Mouse (Mus musculus) CH12.LX (cell line): ENCODE data around the gene 4930572O03Rik. TPM values are rescaled to one million over a fixed set of nuclear protein-coding genes. Genes with fewer than 3 reads are reported as not detected.
"Not testable (repeated sequence)": the region's sequence is repeated elsewhere in the genome, so short reads cannot be mapped to it uniquely, and the experiment has no call there.

ENCODE experiments used
- DNase-seq: peaks from one replicate; pipeline ENCODE4 v3.0.0-alpha.2; 2013; ENCODE audit errors: extremely low read depth
- H3K27ac ChIP-seq: 2 replicates; pipeline ENCODE4 v1.5.1; 2012; ENCODE audit warnings: low read depth, mild to moderate bottlenecking, control low read depth, moderate library complexity; ENCODE audit not compliant: insufficient read depth
- H3K27me3 ChIP-seq: replicated peaks from 2 replicates; pipeline ENCODE3; 2012; ENCODE audit warnings: inconsistent platforms
- H3K36me3 ChIP-seq, 2 experiments: replicated peaks in 1 of 2; 2 replicates each; pipeline versions ENCODE3 to v1.6.1; 2012; ENCODE audit warnings: inconsistent platforms in 1 of 2, low read length in 1 of 2, mild to moderate bottlenecking in 1 of 2, mixed read lengths in 1 of 2, moderate library complexity in 1 of 2; ENCODE audit not compliant: control insufficient read depth in 1 of 2, insufficient read depth in 1 of 2
- H3K4me1 ChIP-seq, 2 experiments: 2 replicates each; pipeline ENCODE4 v1.6.1; 2012; ENCODE audit warnings: inconsistent platforms in 1 of 2, moderate library complexity in 1 of 2; ENCODE audit not compliant: insufficient read depth in 2 of 2, control insufficient read depth in 1 of 2
- H3K4me2 ChIP-seq: 2 replicates; pipeline ENCODE4 v1.6.1; 2012; ENCODE audit warnings: low read depth, mild to moderate bottlenecking, control low read depth; ENCODE audit not compliant: poor library complexity, insufficient read depth, severe bottlenecking
- H3K4me3 ChIP-seq, 3 experiments: fragments of 150-350 bp in 1 of 3; sonication (generic) in 1 of 3; replicated peaks in 1 of 3; 2 replicates each; pipeline versions ENCODE3 to v1.5.1; 2011 to 2012; ENCODE audit warnings: low read depth in 2 of 3, low read length in 2 of 3, mild to moderate bottlenecking in 2 of 3, moderate library complexity in 2 of 3, control low read depth in 1 of 3, improper control_type of control experiment in 1 of 3, inconsistent platforms in 1 of 3, mixed read lengths in 1 of 3; ENCODE audit not compliant: poor library complexity in 1 of 3
- H3K79me2 ChIP-seq: replicated peaks from 2 replicates; pipeline ENCODE4 v1.6.1; 2012; ENCODE audit warnings: mild to moderate bottlenecking, moderate library complexity; ENCODE audit not compliant: control insufficient read depth, poor library complexity, insufficient read depth, severe bottlenecking; ENCODE audit errors: extremely low read depth
- H3K9ac ChIP-seq: 2 replicates; pipeline ENCODE4 v1.6.1; 2012; ENCODE audit warnings: low read depth, mild to moderate bottlenecking, control low read depth, moderate library complexity; ENCODE audit not compliant: insufficient read depth
- H3K9me3 ChIP-seq: replicated peaks from 2 replicates; pipeline ENCODE3; 2012; ENCODE audit warnings: low read length, inconsistent platforms, mixed read lengths
- CTCF ChIP-seq, 2 experiments: IDR thresholded peaks in 1 of 2; conservative IDR thresholded peaks in 1 of 2; 2 replicates each; pipeline ENCODE4 v1.5.1; 2011 to 2012; ENCODE audit warnings: low read depth in 2 of 2, low read length in 2 of 2, improper control_type of control experiment in 1 of 2, inconsistent platforms in 1 of 2, mild to moderate bottlenecking in 1 of 2, moderate library complexity in 1 of 2
- RAD21 ChIP-seq: IDR thresholded peaks from 2 replicates; pipeline ENCODE4 v1.6.1; 2011; ENCODE audit warnings: low read depth, mild to moderate bottlenecking, low read length, improper control_type of control experiment, moderate library complexity
- ZNF384 ChIP-seq: IDR thresholded peaks from 2 replicates; pipeline ENCODE4 v1.6.1; 2012; ENCODE audit warnings: low read depth, low read length, improper control_type of control experiment, inconsistent platforms
- dilution Hi-C: fragments of 300-500 bp; cut with MboI; formaldehyde crosslinking; loops from 2 replicates; pipeline ENCODE4 v1.14.3; 2020; ENCODE audit warnings: low sequenced_read_pairs; ENCODE audit not compliant: extremely low pct_unique_long_range_greater_than_20kb, extremely low pct_ligation_motif_present
- in situ Hi-C: fragments of 300-500 bp; cut with MboI; formaldehyde crosslinking; loops from 3 replicates; pipeline ENCODE4 v1.14.3; 2019; ENCODE audit warnings: low sequenced_read_pairs, low pct_ligation_motif_present, low pct_unique_long_range_greater_than_20kb, mixed read lengths
- polyA plus RNA-seq: library from polyadenylated mRNA; unstranded; fragments of >175 nt; gene quantifications from 2 replicates; pipeline ENCODE4 v1.2.1, GENCODE M21; 2012; ENCODE audit warnings: low read depth; ENCODE audit not compliant: insufficient read length
- total RNA-seq, 2 experiments: library from RNA; depleted of rRNA; stranded (reverse); fragments of 300-350 nt in 1 of 2; fragments of >200 nt in 1 of 2; gene quantifications; 2 replicates each; pipeline ENCODE4 v1.2.3; 2012 to 2014

Gene 4930572O03Rik
- total and polyA plus RNA-seq, 3 experiments = not detected

DNA sequence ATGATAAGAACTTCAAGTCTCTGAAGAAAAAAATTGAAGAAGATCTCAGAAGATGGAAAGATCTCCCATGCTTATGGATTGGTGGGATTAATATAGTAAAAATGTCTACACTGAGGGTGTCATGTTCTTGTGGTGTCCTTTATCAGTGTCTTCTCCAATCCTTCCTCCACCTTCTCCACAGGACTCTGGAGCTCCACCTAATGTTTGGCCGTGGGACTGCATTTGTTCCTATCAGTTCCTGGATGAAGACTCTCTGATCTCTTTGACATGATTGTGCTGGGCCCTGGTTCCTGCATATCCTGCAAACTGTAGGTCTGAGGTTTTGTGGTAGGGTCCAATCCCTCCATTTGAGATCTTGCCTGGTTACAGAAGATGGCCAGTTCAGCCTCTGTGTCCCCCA, 28.7 kb downstream of the 4930572O03Rik start:
- H3K9me3 ChIP-seq, H3K79me2 ChIP-seq, H3K4me2 ChIP-seq, H3K27me3 ChIP-seq, dilution Hi-C loops, in situ Hi-C loops, H3K9ac ChIP-seq, DNase-seq, H3K4me3 ChIP-seq, H3K27ac ChIP-seq, H3K36me3 ChIP-seq, H3K4me1 ChIP-seq: not testable (repeated sequence)
- TF ChIP-seq CTCF (conservative IDR thresholded peaks at IDR 0.05 in 1 of 2, IDR thresholded peaks at IDR 0.05 in 1 of 2; ENCODE audit: low read depth in 2 of 2, low read length in 2 of 2) = peak in 1 of 2 experiments; percentile 17; a peak in 2 of 4 replicates

- dilution Hi-C loops, H3K36me3 ChIP-seq, H3K4me1 ChIP-seq: not testable (repeated sequence)
These were observed 38.1 kb downstream of the 4930572O03Rik start, which contains the start of gene Speer4d for GRCm38 (mm10) chr5:15618764-15619163. TSS of gene Speer4d (plus strand) at chr5:15619064.

DNA sequence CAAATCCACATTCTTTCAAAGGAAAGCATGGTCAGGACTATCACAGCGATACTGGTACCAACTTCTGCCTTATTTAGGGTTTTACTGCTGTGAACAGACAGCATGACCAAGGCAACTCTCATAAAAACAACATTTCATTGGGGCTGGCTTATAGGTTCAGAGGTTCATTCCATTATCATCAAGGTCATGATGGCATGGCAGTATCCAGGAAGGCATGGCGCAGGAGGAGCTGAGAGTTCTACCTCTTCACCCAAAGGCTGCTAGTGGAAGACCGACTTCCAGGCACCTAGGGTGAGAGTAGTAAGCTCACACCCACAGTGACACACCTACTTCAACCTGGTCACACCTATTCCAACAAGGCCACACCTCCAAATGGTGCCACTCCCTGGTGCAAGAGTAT, 40.7 kb downstream of the 4930572O03Rik start:
- H3K79me2 ChIP-seq, DNase-seq, H3K4me2 ChIP-seq, H3K27me3 ChIP-seq, H3K9ac ChIP-seq, H3K27ac ChIP-seq, H3K36me3 ChIP-seq, H3K9me3 ChIP-seq, dilution Hi-C loops, H3K4me3 ChIP-seq, in situ Hi-C loops, H3K4me1 ChIP-seq: not testable (repeated sequence)

More at GRCm38 (mm10) chr5:15618764-15619163, 38.1 kb downstream of the 4930572O03Rik start, which contains the start of gene Speer4d:
- H3K27me3 ChIP-seq, H3K9ac ChIP-seq, H3K79me2 ChIP-seq, H3K27ac ChIP-seq, H3K4me2 ChIP-seq, H3K4me3 ChIP-seq, DNase-seq, H3K9me3 ChIP-seq, in situ Hi-C loops: not testable (repeated sequence)

- H3K27ac ChIP-seq, H3K79me2 ChIP-seq, H3K4me3 ChIP-seq, H3K9me3 ChIP-seq, H3K4me2 ChIP-seq, H3K4me1 ChIP-seq, dilution Hi-C loops, H3K27me3 ChIP-seq, H3K36me3 ChIP-seq, in situ Hi-C loops, H3K9ac ChIP-seq: not testable (repeated sequence)
- TF ChIP-seq RAD21 = peak; percentile 16
- peak; percentile 58 for TF ChIP-seq ZNF384
- peak in 1 of 2 experiments; percentile 50; a peak in 1 of 4 replicates for TF ChIP-seq CTCF (conservative IDR thresholded peaks at IDR 0.05 in 1 of 2, IDR thresholded peaks at IDR 0.05 in 1 of 2; ENCODE audit: low read depth in 2 of 2, low read length in 2 of 2)
- DNase-seq = peak; percentile 41
These were observed 46.2 kb downstream of the 4930572O03Rik start for GRCm38 (mm10) chr5:15610695-15611094.

- in situ Hi-C loops, DNase-seq, dilution Hi-C loops, H3K9ac ChIP-seq, H3K79me2 ChIP-seq, H3K36me3 ChIP-seq, H3K27me3 ChIP-seq, H3K4me1 ChIP-seq, H3K4me3 ChIP-seq, H3K4me2 ChIP-seq, H3K9me3 ChIP-seq, H3K27ac ChIP-seq: not testable (repeated sequence)
These were observed 50.2 kb downstream of the 4930572O03Rik start for GRCm38 (mm10) chr5:15606677-15607076.

DNA sequence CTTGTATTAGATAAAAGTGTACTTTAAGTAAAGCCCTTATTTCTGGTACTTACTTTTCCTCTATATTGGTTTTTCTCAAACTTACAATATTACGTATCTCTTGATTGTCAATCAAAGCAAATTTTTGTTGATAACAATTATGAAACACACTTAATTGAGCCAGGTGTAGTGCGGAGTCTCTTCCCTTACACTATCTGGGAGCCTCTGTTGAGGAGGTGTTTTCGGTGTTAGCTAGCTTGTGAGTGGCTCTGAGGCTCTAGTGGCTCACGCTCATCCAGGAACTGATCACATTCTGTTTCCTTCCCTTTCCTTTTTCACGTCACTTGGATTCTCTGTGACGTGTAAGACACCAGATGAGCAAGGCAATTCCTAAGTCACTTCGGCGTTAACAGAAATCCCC, 53.3 kb downstream of the 4930572O03Rik start:
- H3K4me2 ChIP-seq, H3K79me2 ChIP-seq, H3K27me3 ChIP-seq, DNase-seq, H3K4me3 ChIP-seq, H3K4me1 ChIP-seq, H3K27ac ChIP-seq, H3K9ac ChIP-seq, H3K9me3 ChIP-seq, in situ Hi-C loops, dilution Hi-C loops, H3K36me3 ChIP-seq: not testable (repeated sequence)
